Mouse (Mus musculus): ENCODE measurements at regions not wholly inside any gene's neighbourhood (a gene's known extent, or its start where the extent isn't known, plus 50 kb on each side); places are given as distances from the start of the nearest gene placed in this dataset.

GRCm38 (mm10) chr8:10931266-10931665, 77.0 kb downstream of the Irs2 start:
- no peak for DNase-seq (ENCODE audit: extremely low spot score)

GRCm38 (mm10) chr8:10928836-10929235, 79.4 kb downstream of the Irs2 start:
- no peak for DNase-seq (ENCODE audit: extremely low spot score)

GRCm38 (mm10) chr8:10928342-10928794, 79.9 kb downstream of the Irs2 start:
- DNase-seq (ENCODE audit: extremely low spot score), result no peak

GRCm38 (mm10) chr8:10927187-10927586, 81.1 kb downstream of the Irs2 start:
- DNase-seq (ENCODE audit: extremely low spot score), result no peak

GRCm38 (mm10) chr8:10926518-10926915, 81.7 kb downstream of the Irs2 start:
- no peak for DNase-seq (ENCODE audit: extremely low spot score)

GRCm38 (mm10) chr8:10925582-10926517, 82.4 kb downstream of the Irs2 start:
- DNase-seq (ENCODE audit: extremely low spot score), result peak; percentile 82

GRCm38 (mm10) chr8:10924526-10925199, 83.6 kb downstream of the Irs2 start:
- DNase-seq (ENCODE audit: extremely low spot score), result peak; percentile 87

GRCm38 (mm10) chr8:10924001-10924490, 84.2 kb downstream of the Irs2 start:
- DNase-seq (ENCODE audit: extremely low spot score), result no peak

- peak; percentile 68 for DNase-seq (ENCODE audit: extremely low spot score)
These were observed 84.9 kb downstream of the Irs2 start for GRCm38 (mm10) chr8:10923071-10924000.

- DNase-seq (ENCODE audit: extremely low spot score), result no peak
These were observed 85.8 kb downstream of the Irs2 start for GRCm38 (mm10) chr8:10922209-10923030.

- DNase-seq (ENCODE audit: extremely low spot score), result peak; percentile 68
These were observed 86.6 kb downstream of the Irs2 start for GRCm38 (mm10) chr8:10921439-10922191.

- no peak for DNase-seq (ENCODE audit: extremely low spot score)
These were observed 88.6 kb downstream of the Irs2 start for GRCm38 (mm10) chr8:10919620-10920019.

GRCm38 (mm10) chr8:10918403-10919035, 89.7 kb downstream of the Irs2 start:
- no peak for DNase-seq (ENCODE audit: extremely low spot score)

- no peak for DNase-seq (ENCODE audit: extremely low spot score)
These were observed 93.6 kb downstream of the Irs2 start for GRCm38 (mm10) chr8:10914616-10915015.

- DNase-seq (ENCODE audit: extremely low spot score), result no peak
These were observed 95.8 kb downstream of the Irs2 start for GRCm38 (mm10) chr8:10912436-10912835.

GRCm38 (mm10) chr8:10911371-10911770, 96.9 kb downstream of the Irs2 start:
- DNase-seq (ENCODE audit: extremely low spot score), result no peak

- DNase-seq (ENCODE audit: extremely low spot score), result no peak
These were observed 97.3 kb downstream of the Irs2 start for GRCm38 (mm10) chr8:10910954-10911353.

- DNase-seq (ENCODE audit: extremely low spot score), result no peak
These were observed 97.9 kb downstream of the Irs2 start for GRCm38 (mm10) chr8:10910244-10910872.

GRCm38 (mm10) chr8:10909155-10909554, 99.1 kb downstream of the Irs2 start:
- no peak for DNase-seq (ENCODE audit: extremely low spot score)

Measured in embryo, embryonic 9.5 days (tissue).